Mouse (Mus musculus) midbrain, embryonic 16.5 days (tissue): ENCODE results near the gene Olfr1154. TPM values are rescaled to one million over a fixed set of nuclear protein-coding genes. Genes with fewer than 3 reads are reported as not detected.

Experiments used
- ATAC-seq: fragments of 200-750 bp; cut with Nextera tagmentation; 2 replicates; pipeline ENCODE4 v1.8.0; 2017; ENCODE audit warnings: moderate TSS enrichment
- H3K27ac ChIP-seq: fragments of 300-500 bp; sonication (generic); 2 replicates; pipeline ENCODE4 v1.5.1; 2014; ENCODE audit warnings: mild to moderate bottlenecking, low read length, mixed read lengths
- H3K27me3 ChIP-seq: fragments of 300-500 bp; sonication (generic); 2 replicates; pipeline ENCODE4 v1.6.1; 2014; ENCODE audit warnings: low read depth, low read length, mixed read lengths; ENCODE audit not compliant: control insufficient read depth, insufficient read depth
- H3K36me3 ChIP-seq: fragments of 300-500 bp; sonication (generic); 2 replicates; pipeline ENCODE4 v1.6.1; 2014; ENCODE audit warnings: mild to moderate bottlenecking, low read length, moderate library complexity, mixed read lengths; ENCODE audit not compliant: control insufficient read depth, insufficient read depth
- H3K4me1 ChIP-seq: fragments of 300-500 bp; sonication (generic); 2 replicates; pipeline ENCODE4 v1.6.1; 2014; ENCODE audit warnings: mild to moderate bottlenecking, low read length, mixed read lengths; ENCODE audit not compliant: control insufficient read depth, insufficient read depth
- H3K4me2 ChIP-seq: fragments of 300-500 bp; sonication (generic); 2 replicates; pipeline ENCODE4 v1.6.1; 2014; ENCODE audit warnings: mild to moderate bottlenecking, low read length, mixed read lengths
- H3K4me3 ChIP-seq: fragments of 300-500 bp; sonication (generic); 2 replicates; pipeline ENCODE4 v1.5.1; 2014; ENCODE audit warnings: low read depth, mild to moderate bottlenecking, low read length, moderate library complexity, mixed read lengths
- H3K9ac ChIP-seq: fragments of 300-500 bp; sonication (generic); 2 replicates; pipeline ENCODE4 v1.6.1; 2014; ENCODE audit warnings: low read depth, low read length, mixed read lengths
- H3K9me3 ChIP-seq: fragments of 300-500 bp; sonication (generic); replicated peaks from 2 replicates; pipeline ENCODE4 v1.6.1; 2014; ENCODE audit warnings: mild to moderate bottlenecking, low read length, mixed read lengths; ENCODE audit not compliant: control insufficient read depth, poor library complexity, severe bottlenecking
- WGBS: fragments of 180-500 bp; shearing (Covaris S2); extraction: QIAGEN DNeasy Blood & Tissue Kit; methylation state at CpG from one replicate; pipeline ENCODE4 v1.1.7; 2014; 5-methylcytosine and 5-hydroxymethylcytosine counted together
- polyA plus RNA-seq: library from polyadenylated mRNA; unstranded; fragments of >200 nt; fragmentation: Nextera tagmentation; extraction: Ambion mirVana; gene quantifications from 2 replicates; pipeline ENCODE4 v1.2.1, GENCODE M21; 2015

The Olfr1154 gene
- polyA plus RNA-seq = not detected in 2 replicates

DNA sequence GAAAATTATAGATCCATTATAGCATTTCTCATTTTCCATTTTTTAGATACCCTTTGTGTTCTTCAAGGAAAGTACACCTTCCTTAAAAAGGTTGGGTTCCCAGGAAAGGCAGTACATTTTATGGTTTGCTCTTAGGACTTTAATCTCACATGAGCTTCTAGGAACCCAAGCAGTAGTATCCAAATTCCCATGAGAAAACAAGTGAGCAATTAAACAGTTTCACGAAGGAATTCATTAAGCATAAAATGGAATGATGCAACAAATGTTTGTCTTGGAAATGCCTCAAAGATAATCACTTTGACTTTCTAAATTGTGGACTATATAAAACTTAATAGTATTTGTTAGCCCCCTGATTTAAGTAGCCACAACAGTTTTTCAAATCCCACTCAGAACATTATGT lies at the start of gene Olfr1154:
Olfr1154 (minus strand) TSS at position 101 of the 400 bp plus-strand sequence.
- H3K4me1 ChIP-seq = no peaks in the 10 kb centered on the region
- no peaks in the 10 kb centered on the region for H3K36me3 ChIP-seq
- no peak within 1 kb of the TSS for H3K27ac ChIP-seq
- no peak within 1 kb of the TSS for H3K4me2 ChIP-seq
- 93% methylated on average over 1 of the region's 1 CpGs for WGBS
- no peaks in the 10 kb centered on the region for H3K27me3 ChIP-seq
- no peak for ATAC-seq
- no peaks in the 10 kb centered on the region for H3K9me3 ChIP-seq
- H3K9ac ChIP-seq = no peak within 1 kb of the TSS
- no peak within 1 kb of the TSS for H3K4me3 ChIP-seq

GRCm38 (mm10) chr2:87953000-87953399 lies 48.0 kb upstream of the Olfr1154 start, which contains the start of gene Olfr1156:
Gene Olfr1156, minus strand, starts transcription at chr2:87953100.
- H3K27me3 ChIP-seq = no peaks in the 10 kb centered on the region
- no peaks in the 10 kb centered on the region for H3K36me3 ChIP-seq
- H3K9ac ChIP-seq = no peak within 1 kb of the TSS
- H3K4me1 ChIP-seq = no peaks in the 10 kb centered on the region
- H3K4me3 ChIP-seq = no peak within 1 kb of the TSS
- H3K4me2 ChIP-seq = no peak within 1 kb of the TSS
- H3K9me3 ChIP-seq = no peaks in the 10 kb centered on the region
- no peak within 1 kb of the TSS for H3K27ac ChIP-seq
- ATAC-seq = no peak

GRCm38 (mm10) chr2:87945037-87945436 lies 40.1 kb upstream of the Olfr1154 start, which contains the start of gene Olfr1155:
Gene Olfr1155, minus strand, starts transcription at chr2:87945137.
- no peak for ATAC-seq
- H3K27ac ChIP-seq = no peak within 1 kb of the TSS
- H3K4me1 ChIP-seq = no peaks in the 10 kb centered on the region
- no peaks in the 10 kb centered on the region for H3K27me3 ChIP-seq
- WGBS = 93% methylated on average over 1 of the region's 1 CpGs
- no peaks in the 10 kb centered on the region for H3K36me3 ChIP-seq
- H3K4me2 ChIP-seq = no peak within 1 kb of the TSS
- no peak within 1 kb of the TSS for H3K4me3 ChIP-seq
- peaks cover 2% of the 10 kb centered on the region; the same call in 1 of the 2 replicates for H3K9me3 ChIP-seq
- H3K9ac ChIP-seq = no peak within 1 kb of the TSS

GRCm38 (mm10) chr2:87894662-87895061 lies 10.3 kb downstream of the Olfr1154 start, which contains the start of gene Olfr1153:
Gene Olfr1153, plus strand, starts transcription at chr2:87894962.
- no peaks in the 10 kb centered on the region for H3K4me1 ChIP-seq
- H3K4me3 ChIP-seq = no peak within 1 kb of the TSS
- no peaks in the 10 kb centered on the region for H3K27me3 ChIP-seq
- no peak within 1 kb of the TSS for H3K27ac ChIP-seq
- H3K9me3 ChIP-seq = no peaks in the 10 kb centered on the region
- H3K36me3 ChIP-seq = no peaks in the 10 kb centered on the region
- ATAC-seq = no peak
- 84% methylated on average over 1 of the region's 1 CpGs for WGBS
- no peak within 1 kb of the TSS for H3K4me2 ChIP-seq
- no peak within 1 kb of the TSS for H3K9ac ChIP-seq

DNA sequence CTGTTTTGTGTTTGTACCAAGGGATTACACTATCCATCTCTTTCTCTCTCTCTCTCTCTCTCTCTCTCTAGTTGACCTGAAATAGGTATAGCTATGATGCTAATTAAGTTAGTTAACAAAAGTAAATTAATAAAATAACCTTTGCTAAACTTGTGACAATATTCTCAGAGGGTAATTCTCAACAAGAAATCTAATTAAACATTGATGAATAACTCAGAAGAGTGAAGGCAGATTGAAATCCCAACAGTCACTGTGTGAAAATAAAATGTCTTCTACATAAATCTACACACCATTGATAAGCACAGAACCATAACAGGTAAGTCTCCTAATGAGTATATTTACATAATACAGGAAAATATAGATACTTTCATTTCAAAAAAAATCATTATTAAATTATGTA lies 38.8 kb downstream of the Olfr1154 start, which contains the start of gene Olfr1152:
Olfr1152 (plus strand) TSS at position 301 of the 400 bp plus-strand sequence.
- Histone ChIP-seq H3K4me1 (no peaks in the 10 kb centered on the region), H3K4me3 (no peak within 1 kb of the TSS), H3K27ac (no peak within 1 kb of the TSS), H3K36me3 (no peaks in the 10 kb centered on the region), H3K9me3 (no peaks in the 10 kb centered on the region), H3K9ac (no peak within 1 kb of the TSS), H3K4me2 (no peak within 1 kb of the TSS), H3K27me3 (no peaks in the 10 kb centered on the region)
- ATAC-seq = no peak

GRCm38 (mm10) chr2:87855562-87855961 lies 49.4 kb downstream of the Olfr1154 start, which contains the start of gene Olfr1151:
Gene Olfr1151, plus strand, starts transcription at chr2:87855862.
- no peak within 1 kb of the TSS for H3K4me3 ChIP-seq
- H3K27me3 ChIP-seq = no peaks in the 10 kb centered on the region
- H3K9me3 ChIP-seq = no peaks in the 10 kb centered on the region
- no peaks in the 10 kb centered on the region for H3K36me3 ChIP-seq
- no peak within 1 kb of the TSS for H3K9ac ChIP-seq
- WGBS = 73% methylated on average over 1 of the region's 1 CpGs
- H3K4me2 ChIP-seq = no peak within 1 kb of the TSS
- no peak for ATAC-seq
- no peaks in the 10 kb centered on the region for H3K4me1 ChIP-seq
- no peak within 1 kb of the TSS for H3K27ac ChIP-seq

Other genes with a start within 250 kb of the Olfr1154 start
- not detected in 2 replicates for gene Olfr1134, start 246.7 kb downstream of the Olfr1154 start, polyA plus RNA-seq
- gene Olfr1135, start 231.5 kb downstream of the Olfr1154 start, polyA plus RNA-seq = not detected in 2 replicates
- gene Olfr1136, start 211.2 kb downstream of the Olfr1154 start, polyA plus RNA-seq = not detected in 2 replicates
- not detected in 2 replicates for gene Olfr1137, start 192.0 kb downstream of the Olfr1154 start, polyA plus RNA-seq
- not detected in 2 replicates for gene Olfr1138, start 165.2 kb downstream of the Olfr1154 start, polyA plus RNA-seq
- not detected in 2 replicates for gene Olfr1140, start 161.4 kb downstream of the Olfr1154 start, polyA plus RNA-seq
- not detected in 2 replicates for gene Olfr1141, start 151.2 kb downstream of the Olfr1154 start, polyA plus RNA-seq
- gene Olfr152, start 125.7 kb downstream of the Olfr1154 start, polyA plus RNA-seq = not detected in 2 replicates
- gene Olfr1143, start 104.6 kb downstream of the Olfr1154 start, polyA plus RNA-seq = not detected in 2 replicates
- gene Olfr1145, start 95.3 kb downstream of the Olfr1154 start, polyA plus RNA-seq = not detected in 2 replicates
- gene Olfr1148, start 74.6 kb downstream of the Olfr1154 start, polyA plus RNA-seq = not detected in 2 replicates
- not detected in 2 replicates for gene Olfr1150-ps1, start 61.2 kb downstream of the Olfr1154 start, polyA plus RNA-seq
- not detected in 2 replicates for gene Olfr1151, start 49.3 kb downstream of the Olfr1154 start, polyA plus RNA-seq
- not detected in 2 replicates for gene Olfr1152, start 38.7 kb downstream of the Olfr1154 start, polyA plus RNA-seq
- gene Olfr1153, start 10.2 kb downstream of the Olfr1154 start, polyA plus RNA-seq = not detected in 2 replicates
- gene Olfr1155, start 40.0 kb upstream of the Olfr1154 start, polyA plus RNA-seq = not detected in 2 replicates
- gene Olfr1156, start 47.9 kb upstream of the Olfr1154 start, polyA plus RNA-seq = not detected in 2 replicates
- gene Olfr1157, start 63.1 kb upstream of the Olfr1154 start, polyA plus RNA-seq = not detected in 2 replicates
- not detected in 2 replicates for gene Olfr74, start 69.5 kb upstream of the Olfr1154 start, polyA plus RNA-seq
- not detected in 2 replicates for gene Olfr1158, start 84.9 kb upstream of the Olfr1154 start, polyA plus RNA-seq
- not detected in 2 replicates for gene Olfr1160, start 103.1 kb upstream of the Olfr1154 start, polyA plus RNA-seq
- gene Olfr1161, start 117.6 kb upstream of the Olfr1154 start, polyA plus RNA-seq = not detected in 2 replicates
- gene Olfr73, start 132.5 kb upstream of the Olfr1154 start, polyA plus RNA-seq = not detected in 2 replicates
- gene Olfr1162, start 146.0 kb upstream of the Olfr1154 start, polyA plus RNA-seq = not detected in 2 replicates
- not detected in 2 replicates for gene Olfr1163, start 166.7 kb upstream of the Olfr1154 start, polyA plus RNA-seq
- not detected in 2 replicates for gene Olfr1164, start 188.8 kb upstream of the Olfr1154 start, polyA plus RNA-seq
- not detected in 2 replicates for gene Olfr1166, start 223.1 kb upstream of the Olfr1154 start, polyA plus RNA-seq